Mouse (Mus musculus): ENCODE measurements at regions not wholly inside any gene's neighbourhood (a gene's known extent, or its start where the extent isn't known, plus 50 kb on each side); places are given as distances from the start of the nearest gene placed in this dataset.

GRCm38 (mm10) chr10:43745931-43746630, 155.5 kb downstream of the Qrsl1 start:
- Histone ChIP-seq H3K27me3 (replicated peaks) (no peaks in the 10 kb centered on the region), H3K79me2 (replicated peaks; ENCODE audit: control insufficient read depth, extremely low read depth, insufficient read depth, poor library complexity, severe bottlenecking) (peaks cover 30% of the 10 kb centered on the region), H3K4me1 (ENCODE audit: control insufficient read depth in 1 of 2, insufficient read depth in 2 of 2) (peaks cover 33 to 68% of the 10 kb centered on the region in 2 experiments), H3K4me3 (replicated peaks in 1 of 3; ENCODE audit: low read depth in 2 of 3, low read length in 2 of 3, poor library complexity in 1 of 3) (peak overlapping the region; percentile 33 to 45 (median 33)), H3K4me2 (ENCODE audit: insufficient read depth, low read depth, poor library complexity, severe bottlenecking) (peak overlapping the region; percentile 77), H3K36me3 (replicated peaks in 1 of 2; ENCODE audit: control insufficient read depth in 1 of 2, insufficient read depth in 1 of 2, low read length in 1 of 2) (peaks cover 0 to 32% of the 10 kb centered on the region in 2 experiments), H3K27ac (ENCODE audit: insufficient read depth, low read depth) (peak overlapping the region; percentile 96), H3K9me3 (replicated peaks; ENCODE audit: low read length) (peaks cover 8% of the 10 kb centered on the region), H3K9ac (ENCODE audit: insufficient read depth, low read depth) (peak overlapping the region; percentile 49)
- TF ChIP-seq RAD21 (IDR thresholded peaks at IDR 0.05; ENCODE audit: low read depth, low read length) (no peak; the same call in none of the 2 replicates), GABPA (IDR thresholded peaks at IDR 0.05; ENCODE audit: insufficient replicate concordance, low read depth, low read length) (no peak), MAFK (IDR thresholded peaks at IDR 0.05; ENCODE audit: insufficient replicate concordance, low read length) (peak; percentile 84), EP300 (IDR thresholded peaks at IDR 0.05; ENCODE audit: low read length) (peak; percentile 95), IRF4 (IDR thresholded peaks at IDR 0.05; ENCODE audit: low read depth, low read length) (peak; percentile 73), MEF2A (IDR thresholded peaks at IDR 0.05; ENCODE audit: borderline replicate concordance, low read depth, low read length) (peak; percentile 96), MXI1 (IDR thresholded peaks at IDR 0.05; ENCODE audit: low read depth, low read length) (no peak; the same call in none of the 2 replicates), E2F4 (IDR thresholded peaks at IDR 0.05; ENCODE audit: insufficient replicate concordance, low read depth, low read length) (peak; percentile 58; the same call in 1 of the 2 replicates), ZNF384 (IDR thresholded peaks at IDR 0.05; ENCODE audit: low read depth, low read length) (peak; percentile 39), NELFE (IDR thresholded peaks at IDR 0.05; ENCODE audit: low read depth, low read length) (no peak; the same call in 1 of the 2 replicates), POLR2AphosphoS2 (IDR thresholded peaks at IDR 0.05; ENCODE audit: low read depth, low read length) (peak; percentile 49; the same call in 1 of the 2 replicates), SMC3 (IDR thresholded peaks at IDR 0.05; ENCODE audit: low read depth, low read length) (peak; percentile 14), JUND (conservative IDR thresholded peaks at IDR 0.05; ENCODE audit: low read depth, low read length) (no peak; the same call in 1 of the 2 replicates), USF1 (IDR thresholded peaks at IDR 0.05; ENCODE audit: low read depth, low read length) (no peak), SIN3A (IDR thresholded peaks at IDR 0.05; ENCODE audit: low read length) (peak; percentile 82), TBP (conservative IDR thresholded peaks at IDR 0.05; ENCODE audit: low read depth, low read length) (no peak), MYC (IDR thresholded peaks at IDR 0.05; ENCODE audit: low read depth, low read length) (no peak), TCF12 (IDR thresholded peaks at IDR 0.05; ENCODE audit: low read depth, low read length) (peak; percentile 99), KAT2A (IDR thresholded peaks at IDR 0.05; ENCODE audit: insufficient replicate concordance, low read length) (0 out of 2 replicates have a peak, but pooled peaks have one; percentile 76), NRF1 (IDR thresholded peaks at IDR 0.05; ENCODE audit: low read depth, low read length) (no peak), MAX (IDR thresholded peaks at IDR 0.05; ENCODE audit: low read length) (peak; percentile 61), CHD2 (IDR thresholded peaks at IDR 0.05; ENCODE audit: low read length) (peak; percentile 79), RCOR1 (conservative IDR thresholded peaks at IDR 0.05; ENCODE audit: low read depth, low read length) (0 out of 2 replicates have a peak, but pooled peaks have one; percentile 61), POLR2A (IDR thresholded peaks at IDR 0.05; ENCODE audit: low read depth, low read length) (no peak; the same call in 1 of the 2 replicates), PAX5 (IDR thresholded peaks at IDR 0.05; ENCODE audit: low read length) (no peak), USF2 (conservative IDR thresholded peaks at IDR 0.05; ENCODE audit: low read depth, low read length) (no peak), HCFC1 (IDR thresholded peaks at IDR 0.05; ENCODE audit: low read depth, low read length) (no peak), CTCF (conservative IDR thresholded peaks at IDR 0.05 in 1 of 2, IDR thresholded peaks at IDR 0.05 in 1 of 2; ENCODE audit: low read depth in 2 of 2, low read length in 2 of 2) (no peak; a peak in 1 of 4 replicates), ELF1 (IDR thresholded peaks at IDR 0.05; ENCODE audit: low read depth, low read length) (no peak), ZKSCAN1 (IDR thresholded peaks at IDR 0.05; ENCODE audit: borderline replicate concordance, low read depth, low read length) (peak; percentile 68), ZC3H11A (IDR thresholded peaks at IDR 0.05; ENCODE audit: low read depth, low read length) (no peak), ETS1 (conservative IDR thresholded peaks at IDR 0.05; ENCODE audit: low read depth, low read length) (peak; percentile 93), CHD1 (IDR thresholded peaks at IDR 0.05; ENCODE audit: low read depth, low read length) (no peak; the same call in 1 of the 2 replicates), MAZ (IDR thresholded peaks at IDR 0.05; ENCODE audit: low read depth, low read length) (no peak), ZMIZ1 (IDR thresholded peaks at IDR 0.05; ENCODE audit: low read depth, low read length) (peak; percentile 58; the same call in 1 of the 2 replicates), UBTF (IDR thresholded peaks at IDR 0.05; ENCODE audit: low read depth, low read length) (no peak), JUN (IDR thresholded peaks at IDR 0.05; ENCODE audit: insufficient read depth, low read depth, low read length) (peak; percentile 36; the same call in 1 of the 2 replicates), BHLHE40 (IDR thresholded peaks at IDR 0.05; ENCODE audit: low read depth, low read length) (peak; percentile 88)
- DNase-seq (ENCODE audit: extremely low read depth): peak; percentile 98
- in situ Hi-C loops (cut with MboI; ENCODE audit: low pct_ligation_motif_present, low pct_unique_long_range_greater_than_20kb, low sequenced_read_pairs): no loop called here
- dilution Hi-C loops (cut with MboI; ENCODE audit: extremely low pct_ligation_motif_present, extremely low pct_unique_long_range_greater_than_20kb, low sequenced_read_pairs): no loop called here
